Mouse (Mus musculus) spleen, postnatal 14 days (tissue): ENCODE results near the gene Entr1.

Experiments
- DNase-seq, 2 experiments: peaks; one replicate each; pipeline ENCODE4 v3.0.0; 2021 to 2022; ENCODE audit warnings: low spot score in 2 of 2

The Entr1 gene

GRCm38 (mm10) chr2:26342609-26343490 is 46.3 kb downstream of the Entr1 start:
- DNase-seq, result no peak

GRCm38 (mm10) chr2:26342044-26342443 is 47.1 kb downstream of the Entr1 start:
- no peak for DNase-seq

- no peak for DNase-seq
Measured at GRCm38 (mm10) chr2:26341510-26341981, 47.6 kb downstream of the Entr1 start.

- no peak for DNase-seq
Measured at GRCm38 (mm10) chr2:26339204-26339551, 49.9 kb downstream of the Entr1 start.

- DNase-seq, result no peak
Measured at GRCm38 (mm10) chr2:26338302-26339203, 50.6 kb downstream of the Entr1 start.
